Mouse (Mus musculus): ENCODE measurements around the gene Osbp.

DNA sequence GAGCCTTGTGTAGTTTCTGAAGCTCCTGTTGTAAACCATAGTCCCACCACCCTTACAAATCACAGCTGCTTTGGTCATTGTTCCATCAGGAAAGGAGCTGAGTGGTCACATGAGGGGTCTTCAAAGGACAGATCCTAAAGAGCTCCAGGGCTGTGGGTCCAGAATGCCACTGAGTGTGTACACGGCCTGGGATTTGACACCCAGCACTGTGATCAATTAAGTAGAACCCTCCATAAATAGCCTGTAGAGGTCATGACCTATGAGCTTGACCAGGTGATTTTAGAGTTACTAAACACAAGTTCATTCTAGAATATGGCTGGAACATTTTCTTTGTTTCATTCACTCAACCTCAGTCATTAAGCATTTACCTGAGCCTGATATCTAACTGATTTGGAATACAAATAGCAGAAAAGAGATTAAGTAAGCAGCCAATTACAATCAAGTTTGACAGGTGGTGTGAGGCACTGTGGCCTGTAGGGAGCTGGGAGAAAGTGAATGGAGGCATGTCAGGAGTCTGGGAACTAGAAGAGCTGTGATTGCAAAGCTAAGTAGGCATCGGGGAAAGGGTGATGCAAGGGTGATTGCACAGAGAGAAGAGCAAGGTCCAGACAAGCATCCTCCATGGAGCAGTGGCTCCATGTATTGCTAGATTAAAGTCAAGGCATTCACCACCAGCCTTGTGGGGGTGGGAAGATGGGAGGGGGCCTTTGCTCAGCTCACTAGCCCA, 30.1 kb downstream of the Osbp start:
- TF ChIP-seq CTCF (IDR thresholded peaks at IDR 0.05; ENCODE audit: low read depth) (no peak), EP300 (IDR thresholded peaks at IDR 0.05; ENCODE audit: low read depth) (no peak)
